Mouse (Mus musculus): Measurements from ENCODE around the gene Deaf1. TPM values are rescaled to one million over a fixed set of nuclear protein-coding genes. Genes with fewer than 3 reads are reported as not detected.

Gene Deaf1
- total and polyA plus RNA-seq, 2 experiments from 2014 or later: 289 to 291 TPM

DNA sequence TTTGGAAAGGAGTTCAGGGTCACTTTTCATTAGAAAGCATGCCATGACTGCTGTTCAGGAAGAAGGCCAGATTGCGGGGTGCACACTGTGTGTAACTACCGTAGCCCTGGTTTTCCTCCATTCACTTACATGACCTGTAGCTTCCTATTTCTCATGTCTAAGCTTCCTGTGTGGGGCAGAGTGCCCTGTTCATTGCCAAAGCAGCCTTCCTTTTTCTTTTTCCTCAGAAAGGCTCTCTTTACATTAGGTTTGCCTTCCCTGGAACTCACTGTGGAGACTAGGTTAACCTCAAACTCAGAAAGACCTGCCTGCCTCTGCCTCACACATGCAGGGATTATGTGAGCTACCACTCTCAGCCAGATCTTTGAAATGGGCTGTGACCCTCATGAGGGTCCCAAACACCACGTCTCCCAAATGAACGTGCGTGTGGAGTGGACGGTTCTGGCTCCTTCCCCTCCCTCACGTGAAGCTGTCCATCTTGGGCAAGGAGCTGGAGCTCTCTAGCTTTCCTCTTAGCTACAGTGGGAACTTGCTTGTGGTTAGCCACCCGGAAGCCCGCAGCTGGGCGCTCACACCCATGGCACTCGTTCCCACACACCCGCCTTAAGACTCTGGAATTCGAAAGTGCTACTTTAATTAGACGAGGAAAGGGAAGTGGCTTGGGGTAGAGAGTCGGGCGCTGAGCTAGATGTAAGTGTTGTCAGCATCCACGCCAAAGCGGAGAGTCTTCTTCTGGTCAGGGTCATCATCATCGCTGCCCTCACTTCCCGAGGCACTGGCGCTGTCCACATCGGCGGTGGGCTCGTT is 58.8 kb downstream of the Deaf1 start:
- Histone ChIP-seq H3K36me3 (ENCODE audit: insufficient read depth, low read length) (peaks cover 5% of the 10 kb centered on the region), H3K4me2 (ENCODE audit: low read depth, low read length, poor library complexity, severe bottlenecking) (no peak overlapping the region), H3K27ac (ENCODE audit: low read depth, low read length) (no peak overlapping the region), H3K9ac (replicated peaks; ENCODE audit: low read length, poor library complexity, severe bottlenecking) (no peak overlapping the region), H3K4me1 (ENCODE audit: insufficient read depth, low read length) (no peaks in the 10 kb centered on the region), H3K9me3 (ENCODE audit: low read length) (no peaks in the 10 kb centered on the region), H3K4me3 (ENCODE audit: low read depth, low read length) (no peak overlapping the region), H3K27me3 (ENCODE audit: insufficient read depth, low read length) (no peaks in the 10 kb centered on the region)
- 80% methylated on average over 24 of the region's 24 CpGs for WGBS
- no peak for ATAC-seq (ENCODE audit: low FRiP score)
- DNase-seq (ENCODE audit: low spot score): no peak
- no peak for TF ChIP-seq CTCF (IDR thresholded peaks at IDR 0.05)

- no peak for TF ChIP-seq CTCF (IDR thresholded peaks at IDR 0.05)
- WGBS: 12% methylated on average over 25 of the region's 25 CpGs
- no peaks in the 10 kb centered on the region for H3K4me1 ChIP-seq (ENCODE audit: insufficient read depth, low read length)
- H3K4me3 ChIP-seq (ENCODE audit: low read depth, low read length): peak within 1 kb of the TSS; percentile 21; the same call in 1 of the 2 replicates
- H3K9ac ChIP-seq (replicated peaks; ENCODE audit: low read length, poor library complexity, severe bottlenecking): 0 out of 2 replicates have a peak within 1 kb of the TSS, but pooled peaks have one; percentile 0
- H3K27me3 ChIP-seq (ENCODE audit: insufficient read depth, low read length): no peaks in the 10 kb centered on the region
- ATAC-seq (ENCODE audit: low FRiP score) (no peak), DNase-seq (ENCODE audit: low spot score) (peak; percentile 11)
- peak within 1 kb of the TSS; percentile 37 for H3K4me2 ChIP-seq (ENCODE audit: low read depth, low read length, poor library complexity, severe bottlenecking)
- peaks cover 32% of the 10 kb centered on the region for H3K36me3 ChIP-seq (ENCODE audit: insufficient read depth, low read length)
- no peak within 1 kb of the TSS for H3K27ac ChIP-seq (ENCODE audit: low read depth, low read length)
- no peaks in the 10 kb centered on the region for H3K9me3 ChIP-seq (ENCODE audit: low read length)
These were observed 61.5 kb downstream of the Deaf1 start, which contains the start of gene Irf7 for GRCm38 (mm10) chr7:141265739-141266561. Irf7 (minus strand) TSS chr7:141266481.

DNA sequence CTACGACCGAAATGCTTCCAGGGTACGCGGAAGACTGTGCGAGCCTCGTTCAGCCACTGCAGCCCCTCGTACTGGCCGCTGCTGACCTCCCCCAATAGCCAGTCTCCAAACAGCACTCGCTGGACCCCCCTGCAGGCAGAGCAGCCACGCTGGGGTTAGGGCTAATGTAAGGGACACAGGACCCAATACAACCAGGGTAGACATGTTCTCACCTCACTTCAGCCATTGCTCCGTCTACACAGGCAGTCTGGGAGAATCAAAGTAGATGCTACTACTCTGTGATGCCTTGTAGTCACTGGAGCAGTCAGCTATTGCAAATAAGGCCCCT is 62.1 kb downstream of the Deaf1 start:
- no peaks in the 10 kb centered on the region for H3K9me3 ChIP-seq (ENCODE audit: low read length)
- no peak for TF ChIP-seq CTCF (IDR thresholded peaks at IDR 0.05)
- DNase-seq (ENCODE audit: low spot score) (no peak), ATAC-seq (ENCODE audit: low FRiP score) (no peak)
- H3K4me3 ChIP-seq (ENCODE audit: low read depth, low read length): no peak overlapping the region
- no peak overlapping the region for H3K27ac ChIP-seq (ENCODE audit: low read depth, low read length)
- H3K27me3 ChIP-seq (ENCODE audit: insufficient read depth, low read length): no peaks in the 10 kb centered on the region
- peak overlapping the region; percentile 37; the same call in 1 of the 2 replicates for H3K4me2 ChIP-seq (ENCODE audit: low read depth, low read length, poor library complexity, severe bottlenecking)
- no peaks in the 10 kb centered on the region for H3K4me1 ChIP-seq (ENCODE audit: insufficient read depth, low read length)
- peaks cover 38% of the 10 kb centered on the region for H3K36me3 ChIP-seq (ENCODE audit: insufficient read depth, low read length)
- WGBS: 39% methylated on average over 11 of the region's 11 CpGs
- no peak overlapping the region for H3K9ac ChIP-seq (replicated peaks; ENCODE audit: low read length, poor library complexity, severe bottlenecking)

GRCm38 (mm10) chr7:141264761-141265410 is 62.6 kb downstream of the Deaf1 start:
- no peak overlapping the region for H3K4me2 ChIP-seq (ENCODE audit: low read depth, low read length, poor library complexity, severe bottlenecking)
- no peak overlapping the region for H3K4me3 ChIP-seq (ENCODE audit: low read depth, low read length)
- H3K9ac ChIP-seq (replicated peaks; ENCODE audit: low read length, poor library complexity, severe bottlenecking): no peak overlapping the region
- H3K36me3 ChIP-seq (ENCODE audit: insufficient read depth, low read length): peaks cover 43% of the 10 kb centered on the region
- no peaks in the 10 kb centered on the region for H3K4me1 ChIP-seq (ENCODE audit: insufficient read depth, low read length)
- TF ChIP-seq CTCF (IDR thresholded peaks at IDR 0.05): peak; percentile 60
- peak; percentile 19 for DNase-seq (ENCODE audit: low spot score)
- no peaks in the 10 kb centered on the region for H3K27me3 ChIP-seq (ENCODE audit: insufficient read depth, low read length)
- WGBS: 33% methylated on average over 12 of the region's 12 CpGs
- H3K9me3 ChIP-seq (ENCODE audit: low read length): no peaks in the 10 kb centered on the region
- no peak overlapping the region for H3K27ac ChIP-seq (ENCODE audit: low read depth, low read length)
- no peak for ATAC-seq (ENCODE audit: low FRiP score)

GRCm38 (mm10) chr7:141264041-141264700 is 63.3 kb downstream of the Deaf1 start:
- no peaks in the 10 kb centered on the region for H3K9me3 ChIP-seq (ENCODE audit: low read length)
- ATAC-seq (ENCODE audit: low FRiP score) (no peak), DNase-seq (ENCODE audit: low spot score) (no peak)
- no peak overlapping the region for H3K9ac ChIP-seq (replicated peaks; ENCODE audit: low read length, poor library complexity, severe bottlenecking)
- no peak overlapping the region for H3K4me2 ChIP-seq (ENCODE audit: low read depth, low read length, poor library complexity, severe bottlenecking)
- H3K27ac ChIP-seq (ENCODE audit: low read depth, low read length): no peak overlapping the region
- TF ChIP-seq CTCF (IDR thresholded peaks at IDR 0.05): no peak
- H3K27me3 ChIP-seq (ENCODE audit: insufficient read depth, low read length): no peaks in the 10 kb centered on the region
- no peak overlapping the region for H3K4me3 ChIP-seq (ENCODE audit: low read depth, low read length)
- 79% methylated on average over 11 of the region's 11 CpGs for WGBS
- H3K36me3 ChIP-seq (ENCODE audit: insufficient read depth, low read length): peaks cover 50% of the 10 kb centered on the region
- H3K4me1 ChIP-seq (ENCODE audit: insufficient read depth, low read length): no peaks in the 10 kb centered on the region

All from midbrain, postnatal 0 days (tissue).